Mouse (Mus musculus): ENCODE data around the gene Gm6871. TPM values are rescaled to one million over a fixed set of nuclear protein-coding genes. Genes with fewer than 3 reads are reported as not detected.
A peak's percentile ranks its signal among the peaks of the same experiment; 100 is the strongest.
"Not testable (repeated sequence)": the region's sequence is repeated elsewhere in the genome, so short reads cannot be mapped to it uniquely, and the experiment has no call there.

The Gm6871 gene
- polyA plus RNA-seq, 1 experiment from 2014 or later, result 0.30 TPM

DNA sequence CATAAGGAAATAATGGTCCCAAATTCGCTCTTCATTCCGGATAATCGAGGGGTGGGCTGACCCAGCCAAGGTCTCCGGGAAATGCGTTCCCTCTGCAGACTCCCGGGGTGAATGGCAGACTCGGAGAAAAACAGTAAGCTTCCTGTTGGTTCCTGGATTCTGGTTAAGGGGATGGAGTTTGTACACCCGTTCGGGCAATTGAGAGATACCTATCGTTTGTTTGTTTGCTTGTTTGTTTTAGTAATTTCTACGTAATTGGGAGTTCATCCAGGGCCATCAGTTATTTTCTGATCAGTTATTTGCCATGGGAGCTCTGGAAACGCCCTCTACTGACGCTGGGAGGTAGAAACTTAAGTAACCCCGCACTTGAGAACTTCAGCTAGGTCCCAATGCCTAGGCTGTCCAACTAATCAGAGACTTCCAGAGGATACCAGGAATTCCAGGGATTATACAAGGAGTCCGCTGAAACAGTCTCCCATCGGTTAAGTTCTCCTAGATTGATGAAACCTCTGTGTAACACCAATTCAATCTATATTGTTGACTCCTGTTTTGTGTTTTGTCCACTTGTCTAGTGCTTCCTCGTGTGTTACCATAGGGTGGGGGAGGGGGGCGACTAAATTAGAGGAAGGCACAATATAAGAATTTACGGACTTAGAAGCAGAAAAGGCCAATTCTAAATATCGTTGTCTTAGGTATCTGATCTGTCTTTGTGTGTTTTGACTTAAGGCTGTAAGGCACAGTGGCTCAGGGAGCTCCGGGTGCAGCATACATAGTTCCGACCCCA is 73.1 kb downstream of the Gm6871 start:
- Histone ChIP-seq H3K27me3 (ENCODE audit: insufficient read depth, low read length) (no peaks in the 10 kb centered on the region), H3K36me3 (ENCODE audit: insufficient read depth, low read length) (no peaks in the 10 kb centered on the region), H3K9me3 (replicated peaks; ENCODE audit: low read length) (no peaks in the 10 kb centered on the region), H3K27ac (no peak overlapping the region), H3K4me3 (replicated peaks; ENCODE audit: low read depth, low read length) (peak overlapping the region; percentile 60), H3K4me1 (replicated peaks; ENCODE audit: insufficient read depth, low read length) (no peaks in the 10 kb centered on the region), H3K4me2 (ENCODE audit: low read length) (peak overlapping the region; percentile 73), H3K9ac (ENCODE audit: low read depth, low read length) (no peak overlapping the region)
- DNase-seq (ENCODE audit: low spot score) (peak; percentile 58), ATAC-seq (replicated peaks; ENCODE audit: low FRiP score, low read depth) (no peak)
- TF ChIP-seq CTCF (IDR thresholded peaks at IDR 0.05; ENCODE audit: low read depth), result peak; percentile 58
- 20% methylated on average over 22 of the region's 22 CpGs for WGBS

DNA sequence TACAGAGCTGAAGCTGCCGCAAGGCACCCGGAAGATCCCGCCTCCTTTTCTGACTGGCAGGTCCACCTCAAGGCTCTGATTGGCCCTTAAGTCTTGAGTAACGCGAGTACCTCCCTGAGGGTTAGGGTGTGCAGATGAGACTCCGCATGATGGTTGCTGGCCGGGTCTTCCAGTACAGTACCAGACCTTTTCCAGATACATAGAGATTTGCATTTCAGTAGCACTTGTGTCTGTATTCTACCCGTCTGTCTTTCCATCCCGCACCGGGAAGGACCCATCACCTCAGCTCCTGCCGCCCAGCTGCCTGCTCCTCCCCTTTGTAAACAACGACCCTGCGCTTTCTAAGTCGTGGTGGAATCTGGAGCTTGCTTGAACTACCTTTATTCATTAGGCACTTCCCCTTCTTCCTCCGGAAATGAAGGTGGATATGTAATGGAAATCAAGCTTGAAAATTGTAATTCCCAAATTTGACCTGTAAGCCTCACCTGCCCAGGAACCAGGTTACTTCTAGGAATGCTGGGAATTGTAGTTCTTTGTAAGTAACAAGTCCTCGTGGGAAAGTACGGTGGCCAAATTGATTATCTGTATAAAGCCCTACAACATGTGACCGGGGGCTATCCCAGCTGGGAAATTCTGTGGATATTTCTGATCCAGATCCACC is 73.9 kb downstream of the Gm6871 start, which contains the start of the genes Gm20449 and AW146154:
Gene Gm20449, minus strand, starts transcription at position 29 of the 661 bp plus-strand sequence.
Gene AW146154, minus strand, starts transcription at position 502 of the 661 bp plus-strand sequence.
- H3K4me2 ChIP-seq (ENCODE audit: low read length), result peak within 1 kb of the TSS; percentile 73
- ATAC-seq (replicated peaks; ENCODE audit: low FRiP score, low read depth) (peak; percentile 98), DNase-seq (ENCODE audit: low spot score) (peak; percentile 95)
- WGBS, result under 1% methylated on average over 18 of the region's 18 CpGs
- no peak for TF ChIP-seq CTCF (IDR thresholded peaks at IDR 0.05; ENCODE audit: low read depth)
- no peaks in the 10 kb centered on the region for H3K36me3 ChIP-seq (ENCODE audit: insufficient read depth, low read length)
- H3K4me3 ChIP-seq (replicated peaks; ENCODE audit: low read depth, low read length), result peak within 1 kb of the TSS; percentile 60
- H3K9ac ChIP-seq (ENCODE audit: low read depth, low read length), result peak within 1 kb of the TSS; percentile 55
- H3K4me1 ChIP-seq (replicated peaks; ENCODE audit: insufficient read depth, low read length), result no peaks in the 10 kb centered on the region
- H3K27me3 ChIP-seq (ENCODE audit: insufficient read depth, low read length), result no peaks in the 10 kb centered on the region
- no peaks in the 10 kb centered on the region for H3K9me3 ChIP-seq (replicated peaks; ENCODE audit: low read length)
- peak within 1 kb of the TSS; percentile 74 for H3K27ac ChIP-seq

DNA sequence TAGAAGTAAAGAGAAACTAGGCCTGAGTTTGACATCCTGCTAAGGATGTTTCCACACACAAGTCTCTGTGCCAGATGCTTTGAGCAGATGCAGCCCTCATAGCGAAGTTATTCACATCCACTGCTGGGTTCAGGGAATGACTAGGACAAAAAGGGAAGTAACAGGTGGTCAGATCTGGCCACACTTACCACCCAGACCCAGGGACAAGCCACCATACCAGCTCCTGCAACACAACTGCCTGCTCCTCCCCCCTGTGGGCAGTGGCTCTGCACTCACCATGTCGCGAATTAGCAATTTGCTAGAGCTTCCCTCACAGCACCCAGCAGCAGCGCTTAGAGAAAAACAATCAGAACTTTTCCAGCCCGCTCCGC is 74.5 kb downstream of the Gm6871 start:
- peak overlapping the region; percentile 60 for H3K4me3 ChIP-seq (replicated peaks; ENCODE audit: low read depth, low read length)
- not testable (repeated sequence) for H3K4me1 ChIP-seq (replicated peaks; ENCODE audit: insufficient read depth, low read length); H3K9me3 ChIP-seq (replicated peaks; ENCODE audit: low read length); DNase-seq (ENCODE audit: low spot score); ATAC-seq (replicated peaks; ENCODE audit: low FRiP score, low read depth); H3K27me3 ChIP-seq (ENCODE audit: insufficient read depth, low read length); H3K36me3 ChIP-seq (ENCODE audit: insufficient read depth, low read length)
- whole genome bisulfite sequencing, result 0% methylated on average over 6 of the region's 6 CpGs
- H3K27ac ChIP-seq, result peak overlapping the region; percentile 74
- peak overlapping the region; percentile 55 for H3K9ac ChIP-seq (ENCODE audit: low read depth, low read length)
- peak overlapping the region; percentile 73 for H3K4me2 ChIP-seq (ENCODE audit: low read length)

DNA sequence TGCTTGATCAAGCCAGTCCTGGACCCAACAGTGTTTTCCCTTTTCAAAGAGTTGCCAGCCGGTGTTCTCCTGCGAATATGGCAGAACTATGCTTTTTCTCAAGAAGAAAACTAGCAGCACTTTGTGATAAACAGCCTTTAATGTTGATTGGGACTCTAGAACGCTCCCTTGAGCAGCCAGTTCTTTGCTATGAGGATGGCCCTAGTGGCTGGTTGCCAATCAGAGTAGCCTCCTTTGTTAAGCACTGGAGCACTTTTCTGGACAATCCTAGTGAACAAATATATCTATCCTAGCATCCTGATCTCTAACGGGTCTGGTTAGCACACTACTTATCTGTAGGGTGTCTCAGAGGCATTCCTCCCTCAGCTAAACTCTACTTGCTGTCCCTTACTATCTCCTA is 75.0 kb downstream of the Gm6871 start:
- Histone ChIP-seq H3K4me2 (ENCODE audit: low read length) (peak overlapping the region; percentile 73), H3K9ac (ENCODE audit: low read depth, low read length) (peak overlapping the region; percentile 55; the same call in 1 of the 2 replicates), H3K4me3 (replicated peaks; ENCODE audit: low read depth, low read length) (0 out of 2 replicates have a peak overlapping the region, but pooled peaks have one; percentile 60)
- not testable (repeated sequence) for H3K27me3 ChIP-seq (ENCODE audit: insufficient read depth, low read length); ATAC-seq (replicated peaks; ENCODE audit: low FRiP score, low read depth); DNase-seq (ENCODE audit: low spot score); H3K9me3 ChIP-seq (replicated peaks; ENCODE audit: low read length); H3K4me1 ChIP-seq (replicated peaks; ENCODE audit: insufficient read depth, low read length); H3K27ac ChIP-seq; H3K36me3 ChIP-seq (ENCODE audit: insufficient read depth, low read length)
- WGBS, result 50% methylated on average over 2 of the region's 4 CpGs

DNA sequence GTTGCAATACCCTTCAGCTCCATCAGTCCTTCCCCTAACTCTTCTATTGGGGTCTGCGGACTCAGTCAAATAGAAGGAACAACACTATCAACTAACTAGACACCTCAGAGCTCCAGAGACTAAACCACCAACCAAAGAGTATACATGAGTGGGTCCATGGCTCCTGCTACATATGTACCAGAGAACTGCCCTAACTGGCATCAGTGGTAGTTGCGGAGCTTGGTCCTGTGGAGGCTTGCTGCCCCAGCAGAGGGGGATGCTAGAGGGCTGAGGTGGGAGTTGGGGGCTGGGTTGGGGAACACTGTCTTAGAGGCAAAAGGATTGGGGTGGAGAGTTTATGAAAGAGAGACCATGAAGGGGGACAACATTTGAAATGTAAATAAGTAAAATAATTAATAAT is 75.6 kb downstream of the Gm6871 start:
- no peak for DNase-seq (ENCODE audit: low spot score)
- Histone ChIP-seq H3K4me2 (ENCODE audit: low read length) (no peak overlapping the region), H3K27me3 (ENCODE audit: insufficient read depth, low read length) (no peaks in the 10 kb centered on the region), H3K4me1 (replicated peaks; ENCODE audit: insufficient read depth, low read length) (no peaks in the 10 kb centered on the region), H3K9me3 (replicated peaks; ENCODE audit: low read length) (0 out of 2 replicates have a peak, but pooled peaks cover 2% of the 10 kb centered on the region), H3K9ac (ENCODE audit: low read depth, low read length) (no peak overlapping the region), H3K27ac (no peak overlapping the region), H3K36me3 (ENCODE audit: insufficient read depth, low read length) (no peaks in the 10 kb centered on the region), H3K4me3 (replicated peaks; ENCODE audit: low read depth, low read length) (no peak overlapping the region)
- 95% methylated on average over 2 of the region's 2 CpGs for WGBS
- TF ChIP-seq CTCF (IDR thresholded peaks at IDR 0.05; ENCODE audit: low read depth), result no peak
- ATAC-seq (replicated peaks; ENCODE audit: low FRiP score, low read depth), result no peak

Other genes starting within 250 kb of the Gm6871 start
- 14.8 and 16.5 TPM in 2 replicates for gene AI987944, start 180.3 kb downstream of the Gm6871 start, polyA plus RNA-seq (2015; fragmentation: Nextera tagmentation; extraction: Ambion mirVana)
- 0.12 and 0.17 TPM in 2 replicates for gene Vmn2r57, start 125.0 kb downstream of the Gm6871 start, polyA plus RNA-seq (2015; fragmentation: Nextera tagmentation; extraction: Ambion mirVana)
- not detected in 2 replicates for gene Gm20449, start 74.2 kb downstream of the Gm6871 start, polyA plus RNA-seq (2015; fragmentation: Nextera tagmentation; extraction: Ambion mirVana)
- gene AW146154, start 73.8 kb downstream of the Gm6871 start, polyA plus RNA-seq (2015; fragmentation: Nextera tagmentation; extraction: Ambion mirVana), result 12.3 and 12.4 TPM in 2 replicates
- 10.0 and 10.1 TPM in 2 replicates for gene 2610021A01Rik, start 25.6 kb upstream of the Gm6871 start, polyA plus RNA-seq (2015; fragmentation: Nextera tagmentation; extraction: Ambion mirVana)
- gene Zfp788, start 59.5 kb upstream of the Gm6871 start, polyA plus RNA-seq (2015; fragmentation: Nextera tagmentation; extraction: Ambion mirVana), result 11.2 and 11.7 TPM in 2 replicates

Data from kidney, postnatal 0 days (tissue).